Mouse (Mus musculus) liver, embryonic 11.5 days (tissue): ENCODE measurements at regions not wholly inside any gene's neighbourhood (a gene's known extent, or its start where the extent isn't known, plus 50 kb on each side); places are given as distances from the start of the nearest gene placed in this dataset.

Experiments used
- ATAC-seq: fragments of 200-750 bp; cut with Nextera tagmentation; replicated peaks from 2 replicates; pipeline ENCODE4 v1.8.0; 2017; ENCODE audit warnings: moderate number of reproducible peaks, mild to moderate bottlenecking, moderate TSS enrichment, moderate library complexity; ENCODE audit not compliant: low FRiP score
- DNase-seq: peaks from one replicate; pipeline ENCODE4 v3.0.0-alpha.2; 2017; ENCODE audit warnings: low spot score
- H3K27ac ChIP-seq: fragments of 300-500 bp; sonication (generic); 2 replicates; pipeline ENCODE4 v1.5.1; 2014; ENCODE audit warnings: mild to moderate bottlenecking, low read depth, low read length, control low read depth
- H3K27me3 ChIP-seq: fragments of 300-500 bp; sonication (generic); replicated peaks from 2 replicates; pipeline ENCODE4 v1.6.1; 2014; ENCODE audit warnings: low read length, mixed read lengths; ENCODE audit not compliant: control insufficient read depth, insufficient read depth
- H3K36me3 ChIP-seq: fragments of 300-500 bp; sonication (generic); 2 replicates; pipeline ENCODE4 v1.6.1; 2014; ENCODE audit warnings: mild to moderate bottlenecking, low read length, moderate library complexity, mixed read lengths; ENCODE audit not compliant: control insufficient read depth, insufficient read depth
- H3K4me1 ChIP-seq: fragments of 300-500 bp; sonication (generic); replicated peaks from 2 replicates; pipeline ENCODE4 v1.6.1; 2014; ENCODE audit warnings: low read length, mixed read lengths; ENCODE audit not compliant: control insufficient read depth, insufficient read depth
- H3K4me2 ChIP-seq: fragments of 300-500 bp; sonication (generic); 2 replicates; pipeline ENCODE4 v1.6.1; 2014; ENCODE audit warnings: mild to moderate bottlenecking, control low read depth, moderate library complexity
- H3K4me3 ChIP-seq: fragments of 300-500 bp; sonication (generic); 2 replicates; pipeline ENCODE4 v1.5.1; 2014; ENCODE audit warnings: low read depth, low read length, control low read depth
- H3K9ac ChIP-seq: fragments of 300-500 bp; sonication (generic); 2 replicates; pipeline ENCODE4 v1.6.1; 2014; ENCODE audit warnings: low read depth, low read length, control low read depth
- H3K9me3 ChIP-seq: fragments of 300-500 bp; sonication (generic); 2 replicates; pipeline ENCODE4 v1.6.1; 2016; ENCODE audit warnings: low read length, inconsistent platforms, mixed read lengths; ENCODE audit not compliant: control insufficient read depth
- WGBS: fragments of 180-500 bp; shearing (Covaris S2); extraction: QIAGEN DNeasy Blood & Tissue Kit; methylation state at CpG from one replicate; pipeline ENCODE4 v1.1.7; 2014; 5-methylcytosine and 5-hydroxymethylcytosine counted together

DNA sequence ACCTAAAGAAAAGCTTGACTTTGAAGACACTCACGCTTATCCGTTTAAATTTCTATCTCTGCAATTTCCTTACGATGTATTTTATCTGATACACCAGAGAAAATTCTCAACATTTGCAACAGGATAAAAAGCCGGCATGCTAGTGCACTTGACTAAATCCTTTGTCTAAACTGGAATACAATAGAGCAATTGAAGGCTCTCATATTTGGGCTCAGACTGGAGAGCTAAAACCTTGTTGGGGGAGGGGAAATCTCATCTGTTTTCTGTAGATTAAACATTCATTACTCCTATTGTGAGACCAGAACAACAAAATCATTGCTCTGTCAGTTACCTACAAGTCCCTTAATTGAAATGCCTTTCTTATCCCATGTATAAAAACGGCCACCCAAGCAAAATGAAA, 70.9 kb upstream of the Cerkl start:
- 74% methylated on average over 5 of the region's 5 CpGs for WGBS
- Histone ChIP-seq H3K9ac (no peak overlapping the region), H3K4me2 (no peak overlapping the region), H3K9me3 (no peaks in the 10 kb centered on the region), H3K27ac (no peak overlapping the region), H3K4me3 (no peak overlapping the region), H3K27me3 (no peaks in the 10 kb centered on the region), H3K36me3 (no peaks in the 10 kb centered on the region), H3K4me1 (no peaks in the 10 kb centered on the region)
- DNase-seq = no peak
- no peak for ATAC-seq

DNA sequence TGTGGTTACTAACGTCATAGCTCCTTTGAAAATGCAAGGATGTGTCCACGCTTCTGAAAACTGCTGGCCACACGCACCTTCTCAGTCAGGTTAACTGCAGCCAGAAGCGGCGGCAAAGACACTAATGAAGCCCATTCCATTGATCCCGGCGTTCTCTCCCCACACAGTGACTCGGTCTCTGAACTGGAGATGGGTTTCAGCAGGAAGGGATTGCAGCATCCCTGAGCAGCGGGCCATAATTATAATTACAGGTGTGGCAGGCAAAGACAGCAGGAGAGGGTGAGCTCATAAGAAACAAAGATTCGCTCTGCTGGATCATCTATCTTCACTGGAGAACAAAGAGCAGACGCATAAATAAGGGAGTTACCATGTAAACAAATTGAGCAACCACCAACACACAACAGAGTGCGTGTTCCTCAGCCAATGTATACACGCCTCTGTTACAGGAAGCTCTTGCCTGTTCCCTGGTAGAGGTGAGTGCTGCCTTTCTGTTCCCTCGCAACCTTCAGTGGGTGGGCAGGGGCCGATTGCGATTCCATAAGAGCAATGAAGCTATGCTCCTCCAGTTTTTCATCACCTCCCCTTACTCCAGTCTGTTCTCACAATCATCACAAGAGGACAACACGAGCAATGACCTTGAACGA, 71.9 kb upstream of the Cerkl start:
- no peaks in the 10 kb centered on the region for H3K9me3 ChIP-seq
- ATAC-seq = no peak
- no peaks in the 10 kb centered on the region for H3K36me3 ChIP-seq
- 78% methylated on average over 18 of the region's 18 CpGs for WGBS
- H3K4me3 ChIP-seq = no peak overlapping the region
- no peaks in the 10 kb centered on the region for H3K27me3 ChIP-seq
- DNase-seq = no peak
- H3K27ac ChIP-seq = no peak overlapping the region
- H3K4me1 ChIP-seq = no peaks in the 10 kb centered on the region
- no peak overlapping the region for H3K4me2 ChIP-seq
- H3K9ac ChIP-seq = no peak overlapping the region

DNA sequence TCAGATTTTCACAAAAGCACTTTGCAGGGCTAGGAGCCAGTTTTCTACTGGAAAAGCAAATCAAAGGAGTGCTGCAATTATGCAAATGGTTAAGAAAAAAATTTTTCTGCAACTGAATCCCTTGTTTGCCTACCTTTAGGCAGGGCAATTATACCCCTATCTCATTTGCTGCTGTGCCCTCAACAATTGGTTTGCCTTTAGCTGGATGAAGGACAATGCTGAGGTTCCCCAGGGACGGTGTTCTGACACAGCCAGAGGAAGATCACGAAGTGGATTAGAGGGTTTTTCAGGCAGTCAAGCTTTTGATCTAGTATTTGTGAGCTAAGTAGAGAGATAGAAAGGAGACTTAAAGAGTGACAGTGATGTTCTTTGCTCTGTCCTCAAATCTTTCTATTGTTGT, 72.6 kb upstream of the Cerkl start:
- 46% methylated on average over 2 of the region's 2 CpGs for WGBS
- no peak overlapping the region for H3K4me2 ChIP-seq
- DNase-seq = no peak
- H3K4me1 ChIP-seq = no peaks in the 10 kb centered on the region
- no peak overlapping the region for H3K27ac ChIP-seq
- ATAC-seq = no peak
- no peak overlapping the region for H3K4me3 ChIP-seq
- no peaks in the 10 kb centered on the region for H3K9me3 ChIP-seq
- H3K27me3 ChIP-seq = no peaks in the 10 kb centered on the region
- H3K36me3 ChIP-seq = no peaks in the 10 kb centered on the region
- H3K9ac ChIP-seq = no peak overlapping the region

DNA sequence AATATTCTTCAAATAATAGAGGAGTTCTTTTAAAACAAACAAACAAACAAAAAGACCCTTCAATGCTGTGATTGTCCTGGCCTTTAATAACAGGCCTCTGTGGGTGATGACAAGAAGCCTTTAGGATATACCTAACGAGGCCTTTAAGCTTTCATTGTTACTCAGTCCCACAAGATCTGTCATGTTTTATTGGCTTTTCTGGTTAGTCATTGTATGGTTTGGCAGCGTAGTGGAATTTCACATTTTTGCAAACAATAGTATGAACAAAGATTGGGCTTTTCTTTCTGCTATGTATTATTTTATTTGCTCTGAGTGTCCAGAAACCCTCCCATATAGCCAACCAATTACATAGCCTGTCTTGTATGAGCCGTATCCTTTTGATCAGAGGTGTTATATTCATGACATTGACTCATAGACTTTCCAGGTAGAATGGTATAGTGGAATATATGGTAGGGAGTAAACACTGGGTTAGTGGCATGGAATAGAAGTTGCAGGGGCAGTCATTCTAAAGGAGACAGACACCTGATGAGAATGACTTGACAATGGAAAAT, 76.1 kb upstream of the Cerkl start:
- no peaks in the 10 kb centered on the region for H3K36me3 ChIP-seq
- no peaks in the 10 kb centered on the region for H3K27me3 ChIP-seq
- H3K27ac ChIP-seq = no peak overlapping the region
- 76% methylated on average over 3 of the region's 3 CpGs for WGBS
- ATAC-seq (no peak), DNase-seq (no peak)
- H3K4me2 ChIP-seq = no peak overlapping the region
- H3K9ac ChIP-seq = no peak overlapping the region
- H3K4me1 ChIP-seq = no peaks in the 10 kb centered on the region
- no peak overlapping the region for H3K4me3 ChIP-seq
- H3K9me3 ChIP-seq = no peaks in the 10 kb centered on the region

DNA sequence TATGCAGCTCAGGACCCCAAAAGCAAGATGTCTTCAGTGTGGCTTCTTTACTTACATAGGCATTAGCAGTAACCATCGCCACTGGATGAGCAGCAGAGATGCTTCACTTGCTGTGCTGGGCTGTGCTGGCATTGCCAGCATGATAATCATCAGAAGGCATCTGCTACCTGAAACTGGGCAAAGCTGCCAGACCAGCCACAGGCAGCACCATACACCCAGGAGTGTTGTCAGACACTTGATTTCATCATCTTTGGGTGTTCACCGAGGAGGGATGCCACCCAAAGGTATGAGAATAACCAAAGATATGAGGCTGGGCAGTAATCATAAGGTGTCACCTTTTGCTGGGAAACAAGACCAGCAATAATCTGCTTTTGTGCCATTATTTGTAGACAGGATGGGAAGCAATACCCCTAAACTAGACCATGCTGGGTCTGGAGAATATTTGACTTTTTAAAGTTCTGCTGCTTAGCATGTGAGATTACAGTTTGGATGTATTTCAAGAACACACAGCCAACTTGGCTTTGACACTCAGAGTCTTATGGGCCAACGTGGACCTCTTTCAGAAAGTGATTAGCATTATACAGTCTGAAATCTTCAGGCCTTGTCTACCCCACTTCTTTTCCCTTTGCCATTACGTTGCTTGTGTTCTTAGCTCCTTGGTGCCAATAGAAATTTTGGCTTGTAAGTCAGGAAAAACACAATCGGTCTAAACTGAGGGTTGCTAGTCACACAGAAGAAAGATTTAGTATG, 80.7 kb upstream of the Cerkl start:
- Histone ChIP-seq H3K9ac (no peak overlapping the region), H3K4me2 (no peak overlapping the region), H3K27ac (no peak overlapping the region), H3K9me3 (no peaks in the 10 kb centered on the region), H3K4me1 (no peaks in the 10 kb centered on the region), H3K36me3 (no peaks in the 10 kb centered on the region), H3K27me3 (no peaks in the 10 kb centered on the region), H3K4me3 (no peak overlapping the region)
- no peak for ATAC-seq
- no peak for DNase-seq
- WGBS = 78% methylated on average over 5 of the region's 5 CpGs

DNA sequence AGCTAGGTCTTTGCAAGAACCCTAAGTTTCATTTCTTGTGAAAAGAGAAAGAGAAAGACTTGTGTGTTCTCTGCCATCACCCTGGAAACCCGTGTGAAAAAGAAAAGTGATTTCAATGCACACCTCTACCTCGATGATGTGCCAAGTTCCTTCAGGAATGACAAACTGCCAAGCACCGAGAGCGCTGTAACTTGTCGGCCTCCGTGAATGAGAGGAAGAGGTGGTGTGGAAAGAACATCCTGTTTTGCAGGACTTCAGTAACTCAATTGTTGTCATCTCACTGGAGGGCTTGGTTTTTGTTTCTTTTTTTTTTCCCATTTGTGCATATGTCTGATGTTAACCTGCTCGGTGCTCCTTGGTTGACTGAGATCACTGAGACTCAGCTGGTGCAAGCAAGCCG, 83.8 kb upstream of the Cerkl start:
- H3K4me2 ChIP-seq = no peak overlapping the region
- no peak overlapping the region for H3K9ac ChIP-seq
- no peaks in the 10 kb centered on the region for H3K27me3 ChIP-seq
- no peaks in the 10 kb centered on the region for H3K4me1 ChIP-seq
- H3K9me3 ChIP-seq = no peaks in the 10 kb centered on the region
- DNase-seq = no peak
- WGBS = 61% methylated on average over 8 of the region's 8 CpGs
- no peaks in the 10 kb centered on the region for H3K36me3 ChIP-seq
- H3K4me3 ChIP-seq = no peak overlapping the region
- ATAC-seq = no peak
- H3K27ac ChIP-seq = no peak overlapping the region

DNA sequence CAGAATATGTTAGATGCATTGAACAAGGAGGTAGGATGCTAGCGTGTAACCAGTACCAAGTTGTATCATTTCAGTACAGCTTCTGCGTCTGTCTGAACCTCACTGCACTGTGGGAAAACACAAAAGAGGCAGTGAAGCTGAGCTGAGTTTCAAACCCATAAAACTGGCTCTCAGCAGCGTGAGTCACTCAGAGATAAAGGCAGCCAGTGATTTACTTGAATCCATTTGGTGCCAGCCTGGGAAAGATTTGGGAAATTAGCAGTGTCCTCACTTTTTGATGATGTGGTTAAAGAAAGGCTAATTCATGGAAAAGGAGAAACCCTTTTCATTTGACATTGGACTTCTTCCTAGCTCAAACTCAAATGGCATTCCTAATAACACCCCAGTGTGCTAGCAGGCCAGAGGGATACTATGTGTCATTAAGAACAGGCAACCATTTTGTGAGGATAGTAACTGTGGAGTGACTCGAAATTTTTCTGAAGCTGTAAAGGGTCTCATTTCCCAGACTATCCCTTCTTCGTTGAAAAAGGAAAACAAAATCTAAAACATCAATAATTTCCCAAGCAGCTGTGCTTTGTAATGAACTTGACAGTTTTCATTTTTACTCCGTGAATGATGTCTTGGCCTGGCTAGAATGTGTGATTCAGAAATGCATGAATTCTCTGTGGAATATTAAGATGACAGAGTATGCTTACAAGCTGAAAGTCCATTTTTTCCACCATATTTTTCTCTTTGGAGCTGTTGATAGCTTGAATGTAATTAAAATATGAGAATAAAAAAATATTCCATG, 85.8 kb upstream of the Cerkl start:
- no peaks in the 10 kb centered on the region for H3K9me3 ChIP-seq
- no peak overlapping the region for H3K9ac ChIP-seq
- H3K27me3 ChIP-seq = no peaks in the 10 kb centered on the region
- ATAC-seq (no peak), DNase-seq (no peak)
- no peak overlapping the region for H3K4me3 ChIP-seq
- no peaks in the 10 kb centered on the region for H3K36me3 ChIP-seq
- no peak overlapping the region for H3K4me2 ChIP-seq
- no peak overlapping the region for H3K27ac ChIP-seq
- 74% methylated on average over 6 of the region's 6 CpGs for WGBS
- no peaks in the 10 kb centered on the region for H3K4me1 ChIP-seq

DNA sequence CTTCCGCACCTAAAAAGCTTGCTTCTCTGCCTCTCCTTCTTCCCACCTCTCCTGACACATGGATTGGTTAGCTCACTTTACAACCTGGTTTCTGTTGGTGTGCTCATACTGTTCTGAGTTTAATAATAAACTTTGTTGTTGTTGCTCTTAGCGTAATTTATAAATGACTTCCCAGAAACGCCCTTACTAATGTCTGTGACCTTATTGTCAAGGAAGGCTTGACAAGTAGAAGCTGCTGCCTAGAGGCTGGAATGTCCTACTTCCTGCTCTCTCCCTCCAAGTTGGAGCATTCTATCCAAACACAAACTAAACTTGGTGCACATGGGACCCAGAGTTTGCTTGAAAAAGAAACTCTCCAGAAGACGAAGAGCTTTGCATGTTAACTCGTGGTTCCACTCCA, 86.9 kb upstream of the Cerkl start:
- 75% methylated on average over 5 of the region's 5 CpGs for WGBS
- H3K9me3 ChIP-seq = no peaks in the 10 kb centered on the region
- H3K9ac ChIP-seq = no peak overlapping the region
- no peak overlapping the region for H3K4me3 ChIP-seq
- H3K27me3 ChIP-seq = no peaks in the 10 kb centered on the region
- no peak overlapping the region for H3K4me2 ChIP-seq
- ATAC-seq (no peak), DNase-seq (no peak)
- no peaks in the 10 kb centered on the region for H3K36me3 ChIP-seq
- H3K4me1 ChIP-seq = no peaks in the 10 kb centered on the region
- no peak overlapping the region for H3K27ac ChIP-seq
